Mouse (Mus musculus): Measurements from ENCODE around the gene Ndufc2. TPM values are rescaled to one million over a fixed set of nuclear protein-coding genes. Genes with fewer than 3 reads are reported as not detected.

Ndufc2 gene
- total and polyA plus RNA-seq, 3 experiments, result 346 to 533 (median 483) TPM

GRCm38 (mm10) chr7:97356253-97356652, 43.5 kb upstream of the Ndufc2 start:
- Histone ChIP-seq H3K79me2 (replicated peaks; ENCODE audit: control insufficient read depth, insufficient read depth, low read length) (no peaks in the 10 kb centered on the region), H3K9ac (ENCODE audit: low read depth, low read length) (no peak overlapping the region), H3K36me3 (ENCODE audit: control insufficient read depth, insufficient read depth, low read length) (no peaks in the 10 kb centered on the region), H3K4me3 (no peak overlapping the region), H3K4me1 (ENCODE audit: control insufficient read depth, insufficient read depth, low read length) (peaks cover 10% of the 10 kb centered on the region), H3K27me3 (ENCODE audit: control insufficient read depth, insufficient read depth, low read length) (no peaks in the 10 kb centered on the region), H3K27ac (peak overlapping the region; percentile 41)
- intact Hi-C loops (cut with DNase I), result no loop called here
- no peak for TF ChIP-seq CTCF (IDR thresholded peaks at IDR 0.05)
- no peak for TF ChIP-seq EP300 (IDR thresholded peaks at IDR 0.05; ENCODE audit: insufficient read depth, low read depth, low read length)
- TF ChIP-seq POLR2A (IDR thresholded peaks at IDR 0.05; ENCODE audit: insufficient read depth, low read depth, low read length), result no peak
- 67% methylated on average over 5 of the region's 5 CpGs for WGBS
- no peak for DNase-seq

GRCm38 (mm10) chr7:97356875-97357276, 42.9 kb upstream of the Ndufc2 start:
- intact Hi-C loops (cut with DNase I), result no loop called here
- Histone ChIP-seq H3K4me3 (no peak overlapping the region), H3K4me1 (ENCODE audit: control insufficient read depth, insufficient read depth, low read length) (peaks cover 10% of the 10 kb centered on the region), H3K9ac (ENCODE audit: low read depth, low read length) (no peak overlapping the region), H3K36me3 (ENCODE audit: control insufficient read depth, insufficient read depth, low read length) (no peaks in the 10 kb centered on the region), H3K27ac (peak overlapping the region; percentile 41), H3K27me3 (ENCODE audit: control insufficient read depth, insufficient read depth, low read length) (no peaks in the 10 kb centered on the region), H3K79me2 (replicated peaks; ENCODE audit: control insufficient read depth, insufficient read depth, low read length) (no peaks in the 10 kb centered on the region)
- whole genome bisulfite sequencing, result 52% methylated on average over 5 of the region's 5 CpGs
- TF ChIP-seq CTCF (IDR thresholded peaks at IDR 0.05) (no peak), POLR2A (IDR thresholded peaks at IDR 0.05; ENCODE audit: insufficient read depth, low read depth, low read length) (0 out of 2 replicates have a peak, but pooled peaks have one; percentile 16)
- peak; percentile 65 to 82 for DNase-seq

DNA sequence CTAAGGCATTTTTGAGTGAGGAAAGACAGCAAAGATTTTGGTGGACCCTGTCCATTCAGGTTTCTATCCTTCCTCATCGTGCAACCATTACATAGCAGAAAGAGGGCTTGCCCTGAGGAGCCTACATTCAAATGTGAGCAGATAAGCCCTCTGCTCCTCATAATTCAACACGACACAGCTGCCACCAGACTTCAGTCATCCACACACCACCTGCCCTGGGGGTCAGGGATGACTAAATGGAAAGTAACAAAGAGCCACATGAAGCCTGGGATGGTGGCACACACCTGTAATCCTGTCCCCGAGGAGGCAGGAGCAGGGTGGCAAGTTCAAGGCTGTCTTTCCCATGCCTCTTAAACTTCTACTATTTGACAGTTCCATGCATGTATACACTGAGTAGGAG, 42.0 kb upstream of the Ndufc2 start:
- Histone ChIP-seq H3K4me1 (ENCODE audit: control insufficient read depth, insufficient read depth, low read length) (peaks cover 10% of the 10 kb centered on the region), H3K27me3 (ENCODE audit: control insufficient read depth, insufficient read depth, low read length) (no peaks in the 10 kb centered on the region), H3K9ac (ENCODE audit: low read depth, low read length) (no peak overlapping the region), H3K27ac (no peak overlapping the region), H3K4me3 (no peak overlapping the region), H3K36me3 (ENCODE audit: control insufficient read depth, insufficient read depth, low read length) (no peaks in the 10 kb centered on the region), H3K79me2 (replicated peaks; ENCODE audit: control insufficient read depth, insufficient read depth, low read length) (no peaks in the 10 kb centered on the region)
- 67% methylated on average over 3 of the region's 3 CpGs for whole genome bisulfite sequencing
- TF ChIP-seq EP300 (IDR thresholded peaks at IDR 0.05; ENCODE audit: insufficient read depth, low read depth, low read length) (no peak), CTCF (IDR thresholded peaks at IDR 0.05) (no peak)
- no peak for DNase-seq
- intact Hi-C loops (cut with DNase I), result no loop called here

DNA sequence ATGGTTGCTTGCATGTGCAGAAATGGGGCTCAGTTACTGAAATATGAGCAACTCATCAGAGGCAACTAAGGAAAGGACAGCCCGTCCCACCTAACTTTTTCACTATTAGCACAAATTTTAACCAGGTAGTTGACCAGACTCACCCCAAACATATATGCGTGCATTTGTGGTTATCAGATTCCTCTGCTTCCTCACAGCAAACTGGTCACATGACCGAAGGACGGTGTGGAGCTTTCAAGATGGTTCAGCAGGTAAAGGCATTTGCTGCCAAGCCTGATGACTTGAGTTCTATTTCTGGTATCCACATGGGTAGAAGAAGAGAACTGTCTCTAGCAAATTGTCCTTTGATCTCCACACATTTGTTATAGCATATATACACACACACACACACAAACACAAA, 41.5 kb upstream of the Ndufc2 start:
- no peak overlapping the region for H3K4me3 ChIP-seq
- no peak overlapping the region for H3K27ac ChIP-seq
- H3K79me2 ChIP-seq (replicated peaks; ENCODE audit: control insufficient read depth, insufficient read depth, low read length), result no peaks in the 10 kb centered on the region
- WGBS, result 80% methylated on average over 4 of the region's 4 CpGs
- intact Hi-C loops (cut with DNase I), result no loop called here
- TF ChIP-seq CTCF (IDR thresholded peaks at IDR 0.05), result no peak
- no peak for TF ChIP-seq EP300 (IDR thresholded peaks at IDR 0.05; ENCODE audit: insufficient read depth, low read depth, low read length)
- no peak for TF ChIP-seq POLR2A (IDR thresholded peaks at IDR 0.05; ENCODE audit: insufficient read depth, low read depth, low read length)
- no peak overlapping the region for H3K9ac ChIP-seq (ENCODE audit: low read depth, low read length)
- H3K4me1 ChIP-seq (ENCODE audit: control insufficient read depth, insufficient read depth, low read length), result peaks cover 10% of the 10 kb centered on the region
- no peak for DNase-seq
- no peaks in the 10 kb centered on the region for H3K36me3 ChIP-seq (ENCODE audit: control insufficient read depth, insufficient read depth, low read length)
- H3K27me3 ChIP-seq (ENCODE audit: control insufficient read depth, insufficient read depth, low read length), result no peaks in the 10 kb centered on the region

GRCm38 (mm10) chr7:97360166-97360565, 39.6 kb upstream of the Ndufc2 start:
- no peaks in the 10 kb centered on the region for H3K27me3 ChIP-seq (ENCODE audit: control insufficient read depth, insufficient read depth, low read length)
- H3K4me1 ChIP-seq (ENCODE audit: control insufficient read depth, insufficient read depth, low read length), result peaks cover 6% of the 10 kb centered on the region
- no peak overlapping the region for H3K27ac ChIP-seq
- no peaks in the 10 kb centered on the region for H3K36me3 ChIP-seq (ENCODE audit: control insufficient read depth, insufficient read depth, low read length)
- DNase-seq, result no peak
- WGBS, result 79% methylated on average over 5 of the region's 5 CpGs
- intact Hi-C loops (cut with DNase I), result no loop called here
- H3K79me2 ChIP-seq (replicated peaks; ENCODE audit: control insufficient read depth, insufficient read depth, low read length), result no peaks in the 10 kb centered on the region
- TF ChIP-seq EP300 (IDR thresholded peaks at IDR 0.05; ENCODE audit: insufficient read depth, low read depth, low read length) (no peak), POLR2A (IDR thresholded peaks at IDR 0.05; ENCODE audit: insufficient read depth, low read depth, low read length) (no peak), CTCF (IDR thresholded peaks at IDR 0.05) (no peak)
- H3K9ac ChIP-seq (ENCODE audit: low read depth, low read length), result no peak overlapping the region
- H3K4me3 ChIP-seq, result no peak overlapping the region

DNA sequence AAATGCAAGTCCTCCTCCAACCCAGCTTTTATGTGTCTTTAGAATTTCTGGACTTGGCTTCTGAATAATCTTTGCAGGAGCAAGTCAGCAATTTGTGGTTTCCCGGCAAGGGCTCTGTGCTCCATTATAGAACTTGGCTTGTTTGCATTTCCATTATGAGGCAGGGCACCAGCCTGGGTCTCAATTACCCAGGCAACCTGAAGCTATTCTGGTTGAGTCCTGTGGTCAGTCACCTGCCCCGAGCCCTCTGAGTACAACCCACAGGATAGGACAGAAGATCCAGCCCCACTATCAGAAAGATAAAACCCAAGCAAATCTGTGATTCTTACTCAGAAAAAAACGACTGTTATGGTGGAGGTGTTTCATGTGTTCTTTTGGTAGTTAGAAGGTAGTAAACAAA, 38.8 kb upstream of the Ndufc2 start:
- TF ChIP-seq CTCF (IDR thresholded peaks at IDR 0.05) (no peak), POLR2A (IDR thresholded peaks at IDR 0.05; ENCODE audit: insufficient read depth, low read depth, low read length) (no peak), EP300 (IDR thresholded peaks at IDR 0.05; ENCODE audit: insufficient read depth, low read depth, low read length) (no peak)
- peak in 1 of 2 experiments; percentile 8 for DNase-seq
- WGBS, result 61% methylated on average over 3 of the region's 3 CpGs

More for the DNA sequence above, 38.8 kb upstream of the Ndufc2 start:
- H3K4me3 ChIP-seq, result no peak overlapping the region
- H3K36me3 ChIP-seq (ENCODE audit: control insufficient read depth, insufficient read depth, low read length), result no peaks in the 10 kb centered on the region
- no peak overlapping the region for H3K27ac ChIP-seq
- H3K79me2 ChIP-seq (replicated peaks; ENCODE audit: control insufficient read depth, insufficient read depth, low read length), result no peaks in the 10 kb centered on the region
- no peak overlapping the region for H3K9ac ChIP-seq (ENCODE audit: low read depth, low read length)
- intact Hi-C loops (cut with DNase I), result no loop called here
- H3K4me1 ChIP-seq (ENCODE audit: control insufficient read depth, insufficient read depth, low read length), result peaks cover 3% of the 10 kb centered on the region; the same call in 1 of the 2 replicates
- no peaks in the 10 kb centered on the region for H3K27me3 ChIP-seq (ENCODE audit: control insufficient read depth, insufficient read depth, low read length)

Measured in heart, adult 2 months (tissue).